Mouse (Mus musculus) erythroblast, embryonic 14.5 days (primary cell): Measurements from ENCODE around the gene Galnt16.

Experiments
- GATA1 ChIP-seq: IDR thresholded peaks from 2 replicates; pipeline ENCODE4 v1.6.1; 2012; ENCODE audit warnings: low read length, inconsistent platforms, mixed read lengths
- TAL1 ChIP-seq: IDR thresholded peaks from 3 replicates; pipeline ENCODE4 v1.6.1; 2012; ENCODE audit warnings: low read length, inconsistent platforms, mixed read lengths

DNA sequence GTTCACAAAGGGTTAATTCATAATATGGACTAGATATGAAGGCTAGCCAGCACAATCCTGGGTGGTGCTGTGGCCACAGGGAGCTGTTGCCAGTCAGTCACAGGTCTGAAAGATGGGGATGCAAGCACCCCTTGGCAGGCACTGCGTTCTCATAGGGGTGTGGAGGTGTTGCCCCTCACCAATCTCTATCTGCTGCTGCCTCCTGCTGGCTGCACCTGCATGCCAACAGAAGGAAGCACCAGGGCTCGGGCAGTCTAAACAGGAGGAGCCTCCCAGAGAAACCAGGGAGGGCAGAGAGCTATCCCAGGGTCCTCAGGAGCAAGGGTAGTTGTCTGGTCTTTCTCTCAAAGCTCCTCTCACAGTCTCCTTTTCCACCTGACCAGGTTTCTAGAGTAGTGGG, 66.9 kb downstream of the Galnt16 start:
- TF ChIP-seq TAL1 (no peak), GATA1 (no peak)
